Mouse (Mus musculus) WW6 (cell line): ENCODE data around the gene Olfr495.

Source experiments
- DNase-seq: peaks from one replicate; pipeline ENCODE4 v3.0.0-alpha.2; 2013; ENCODE audit warnings: low read depth, low spot score

The Olfr495 gene

GRCm38 (mm10) chr7:108392867-108393266 lies at the start of gene Olfr495:
Gene Olfr495, plus strand, starts transcription at chr7:108393167.
- DNase-seq, result no peak

GRCm38 (mm10) chr7:108346879-108347278 lies 46.1 kb upstream of the Olfr495 start, which contains the start of gene Olfr493:
Gene Olfr493, minus strand, starts transcription at chr7:108346979.
- DNase-seq, result no peak

GRCm38 (mm10) chr7:108365035-108365434 lies 27.9 kb upstream of the Olfr495 start, which contains the start of gene Olfr494:
Gene Olfr494, plus strand, starts transcription at chr7:108365335.
- DNase-seq, result no peak

DNA sequence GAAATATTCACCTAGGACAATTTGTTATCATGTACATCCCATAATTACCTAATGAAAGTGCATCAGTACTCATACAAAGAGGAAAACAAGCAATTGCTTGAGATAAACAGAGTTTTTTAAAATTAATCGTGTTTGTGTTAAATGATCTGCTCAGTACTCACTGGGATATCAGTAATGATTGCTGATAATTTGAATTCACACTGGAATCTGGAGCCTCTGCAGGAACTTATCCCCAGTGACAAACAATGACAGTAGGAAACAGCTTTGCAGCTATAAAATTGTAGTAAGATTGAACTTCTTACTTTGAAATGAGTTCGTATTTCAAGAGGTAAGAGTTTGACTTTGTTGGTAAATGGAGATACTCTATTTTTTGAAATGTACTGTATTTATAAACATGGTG lies 27.2 kb downstream of the Olfr495 start, which contains the start of gene Olfr497:
Olfr497 (plus strand) TSS at position 301 of the 400 bp plus-strand sequence.
- DNase-seq, result no peak
